Mouse (Mus musculus): ENCODE results near the gene Henmt1. TPM values are rescaled to one million over a fixed set of nuclear protein-coding genes. Genes with fewer than 3 reads are reported as not detected.

Henmt1 gene
- polyA plus RNA-seq, 1 experiment from 2014 or later = 0.70 TPM

GRCm38 (mm10) chr3:108997762-108998161, 58.1 kb downstream of the Henmt1 start:
- ATAC-seq (replicated peaks; ENCODE audit: low FRiP score, low TSS enrichment, low read depth) = no peak
- no peak overlapping the region for H3K27ac ChIP-seq (ENCODE audit: low read depth)
- H3K36me3 ChIP-seq (ENCODE audit: control insufficient read depth, insufficient read depth, low read length) = peaks cover 32% of the 10 kb centered on the region
- 61% methylated on average over 4 of the region's 4 CpGs for WGBS
- H3K9ac ChIP-seq (ENCODE audit: low read length) = no peak overlapping the region
- H3K4me3 ChIP-seq (ENCODE audit: low read depth, low read length) = no peak overlapping the region
- no peaks in the 10 kb centered on the region for H3K9me3 ChIP-seq (ENCODE audit: control insufficient read depth, low read length)
- H3K4me2 ChIP-seq (ENCODE audit: low read length) = no peak overlapping the region
- no peak for DNase-seq (ENCODE audit: low spot score)
- H3K4me1 ChIP-seq (replicated peaks; ENCODE audit: control insufficient read depth, insufficient read depth, low read length) = no peaks in the 10 kb centered on the region
- H3K27me3 ChIP-seq (replicated peaks; ENCODE audit: control insufficient read depth, insufficient read depth, low read length) = no peaks in the 10 kb centered on the region

- 76% methylated on average over 1 of the region's 1 CpGs for WGBS
- no peak for DNase-seq (ENCODE audit: low spot score)
- Histone ChIP-seq H3K9ac (ENCODE audit: low read length) (no peak overlapping the region), H3K36me3 (ENCODE audit: control insufficient read depth, insufficient read depth, low read length) (peaks cover 24% of the 10 kb centered on the region), H3K4me2 (ENCODE audit: low read length) (no peak overlapping the region), H3K27me3 (replicated peaks; ENCODE audit: control insufficient read depth, insufficient read depth, low read length) (no peaks in the 10 kb centered on the region), H3K9me3 (ENCODE audit: control insufficient read depth, low read length) (no peaks in the 10 kb centered on the region), H3K27ac (ENCODE audit: low read depth) (no peak overlapping the region), H3K4me1 (replicated peaks; ENCODE audit: control insufficient read depth, insufficient read depth, low read length) (no peaks in the 10 kb centered on the region; the same call in 1 of the 2 replicates), H3K4me3 (ENCODE audit: low read depth, low read length) (no peak overlapping the region)
- ATAC-seq (replicated peaks; ENCODE audit: low FRiP score, low TSS enrichment, low read depth) = no peak
Observed at GRCm38 (mm10) chr3:108999173-108999572, 59.5 kb downstream of the Henmt1 start.

- Histone ChIP-seq H3K36me3 (ENCODE audit: control insufficient read depth, insufficient read depth, low read length) (peaks cover 16% of the 10 kb centered on the region), H3K27ac (ENCODE audit: low read depth) (no peak overlapping the region), H3K9me3 (ENCODE audit: control insufficient read depth, low read length) (0 out of 2 replicates have a peak, but pooled peaks cover 4% of the 10 kb centered on the region), H3K4me2 (ENCODE audit: low read length) (no peak overlapping the region), H3K4me1 (replicated peaks; ENCODE audit: control insufficient read depth, insufficient read depth, low read length) (peaks cover 10% of the 10 kb centered on the region), H3K27me3 (replicated peaks; ENCODE audit: control insufficient read depth, insufficient read depth, low read length) (no peaks in the 10 kb centered on the region), H3K9ac (ENCODE audit: low read length) (no peak overlapping the region), H3K4me3 (ENCODE audit: low read depth, low read length) (no peak overlapping the region)
- WGBS = 82% methylated on average over 5 of the region's 5 CpGs
- DNase-seq (ENCODE audit: low spot score) (no peak), ATAC-seq (replicated peaks; ENCODE audit: low FRiP score, low TSS enrichment, low read depth) (no peak)
Observed at GRCm38 (mm10) chr3:109005777-109006176, 66.1 kb downstream of the Henmt1 start.

- H3K4me3 ChIP-seq (ENCODE audit: low read depth, low read length) = no peak overlapping the region
- no peak overlapping the region for H3K4me2 ChIP-seq (ENCODE audit: low read length)
- 0 out of 2 replicates have a peak, but pooled peaks cover 4% of the 10 kb centered on the region for H3K9me3 ChIP-seq (ENCODE audit: control insufficient read depth, low read length)
- H3K27ac ChIP-seq (ENCODE audit: low read depth) = no peak overlapping the region
- no peaks in the 10 kb centered on the region for H3K36me3 ChIP-seq (ENCODE audit: control insufficient read depth, insufficient read depth, low read length)
- H3K4me1 ChIP-seq (replicated peaks; ENCODE audit: control insufficient read depth, insufficient read depth, low read length) = peaks cover 20% of the 10 kb centered on the region
- no peaks in the 10 kb centered on the region for H3K27me3 ChIP-seq (replicated peaks; ENCODE audit: control insufficient read depth, insufficient read depth, low read length)
- H3K9ac ChIP-seq (ENCODE audit: low read length) = no peak overlapping the region
- WGBS = 77% methylated on average over 5 of the region's 5 CpGs
- ATAC-seq (replicated peaks; ENCODE audit: low FRiP score, low TSS enrichment, low read depth) = no peak
- DNase-seq (ENCODE audit: low spot score) = no peak
Observed at GRCm38 (mm10) chr3:109008180-109008579, 68.5 kb downstream of the Henmt1 start.

Other genes starting within 250 kb of the Henmt1 start
- gene Gpsm2, start 217.6 kb upstream of the Henmt1 start, polyA plus RNA-seq (2014; fragmentation: Nextera tagmentation; extraction: Ambion mirVana) = 55.8 and 68.3 TPM in 2 replicates
- 0.20 and 0.63 TPM in 2 replicates for gene Aknad1, start 200.2 kb upstream of the Henmt1 start, polyA plus RNA-seq (2014; fragmentation: Nextera tagmentation; extraction: Ambion mirVana)
- gene Stxbp3, start 99.3 kb upstream of the Henmt1 start, polyA plus RNA-seq (2014; fragmentation: Nextera tagmentation; extraction: Ambion mirVana) = 38.7 and 41.5 TPM in 2 replicates
- gene Fndc7, start 49.9 kb upstream of the Henmt1 start, polyA plus RNA-seq (2014; fragmentation: Nextera tagmentation; extraction: Ambion mirVana) = 0.09 and 0.19 TPM in 2 replicates
- gene Prpf38b, start 28.1 kb upstream of the Henmt1 start, polyA plus RNA-seq (2014; fragmentation: Nextera tagmentation; extraction: Ambion mirVana) = 57.0 and 66.0 TPM in 2 replicates
- not detected in 2 replicates for gene Gm9857, start 572 bp downstream of the Henmt1 start, polyA plus RNA-seq (2014; fragmentation: Nextera tagmentation; extraction: Ambion mirVana)
- 10.3 and 11.8 TPM in 2 replicates for gene Fam102b, start 87.7 kb downstream of the Henmt1 start, polyA plus RNA-seq (2014; fragmentation: Nextera tagmentation; extraction: Ambion mirVana)
- gene Slc25a54, start 140.6 kb downstream of the Henmt1 start, polyA plus RNA-seq (2014; fragmentation: Nextera tagmentation; extraction: Ambion mirVana) = not detected in 2 replicates
- 39.8 and 47.7 TPM in 2 replicates for gene Slc25a24, start 183.3 kb downstream of the Henmt1 start, polyA plus RNA-seq (2014; fragmentation: Nextera tagmentation; extraction: Ambion mirVana)

Measured in intestine, embryonic 14.5 days (tissue).